Mouse (Mus musculus): ENCODE data around the gene U2af2. TPM values are rescaled to one million over a fixed set of nuclear protein-coding genes. Genes with fewer than 3 reads are reported as not detected.
"Not testable (repeated sequence)": the region's sequence is repeated elsewhere in the genome, so short reads cannot be mapped to it uniquely, and the experiment has no call there.

Gene U2af2
- 182 and 189 TPM in 2 replicates for polyA plus RNA-seq (2016; fragmentation: Nextera tagmentation; extraction: Ambion mirVana)

DNA sequence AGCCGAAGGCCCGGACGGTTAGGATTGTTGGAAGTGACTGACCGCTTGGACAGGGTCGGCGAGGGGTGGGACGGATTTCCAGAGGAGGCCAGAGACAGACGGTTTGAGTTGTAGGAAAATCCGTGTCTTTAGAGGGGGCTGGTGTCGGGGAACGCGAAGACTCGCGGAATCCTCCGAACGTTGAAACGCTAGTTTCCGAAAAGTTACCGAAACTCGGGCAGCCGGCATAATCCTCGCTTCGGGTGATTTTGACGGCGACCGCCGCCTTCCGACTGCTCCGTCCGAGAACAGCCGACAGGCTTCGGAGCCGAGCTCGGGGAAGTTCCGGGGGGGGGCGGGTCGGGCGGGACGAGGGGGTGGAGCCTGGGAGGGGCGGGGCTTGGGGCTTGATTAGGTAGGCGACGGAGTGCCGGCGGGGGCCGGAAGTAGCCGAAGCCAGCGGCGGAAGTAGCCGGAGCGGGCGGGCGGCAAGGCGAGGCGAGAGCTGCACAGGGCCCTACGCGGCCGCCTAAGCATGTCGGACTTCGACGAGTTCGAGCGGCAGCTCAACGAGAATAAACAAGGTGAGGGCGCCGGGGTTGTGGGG, at the start of gene U2af2:
Gene U2af2, plus strand, starts transcription at position 370 of the 586 bp plus-strand sequence.
- WGBS: 1% methylated on average over 65 of the region's 65 CpGs
- H3K36me3 ChIP-seq (replicated peaks): peaks cover 26% of the 10 kb centered on the region
- H3K27ac ChIP-seq (replicated peaks): peak within 1 kb of the TSS; percentile 96
- peaks cover 40% of the 10 kb centered on the region for H3K4me1 ChIP-seq
- peak; percentile 97 for DNase-seq (ENCODE audit: low spot score)
- 0 out of 2 replicates have a peak, but pooled peaks cover 2% of the 10 kb centered on the region for H3K9me3 ChIP-seq
- peak within 1 kb of the TSS; percentile 67 for H3K4me3 ChIP-seq
- peaks cover 24% of the 10 kb centered on the region for H3K27me3 ChIP-seq (replicated peaks; ENCODE audit: low read depth, poor library complexity, severe bottlenecking)

DNA sequence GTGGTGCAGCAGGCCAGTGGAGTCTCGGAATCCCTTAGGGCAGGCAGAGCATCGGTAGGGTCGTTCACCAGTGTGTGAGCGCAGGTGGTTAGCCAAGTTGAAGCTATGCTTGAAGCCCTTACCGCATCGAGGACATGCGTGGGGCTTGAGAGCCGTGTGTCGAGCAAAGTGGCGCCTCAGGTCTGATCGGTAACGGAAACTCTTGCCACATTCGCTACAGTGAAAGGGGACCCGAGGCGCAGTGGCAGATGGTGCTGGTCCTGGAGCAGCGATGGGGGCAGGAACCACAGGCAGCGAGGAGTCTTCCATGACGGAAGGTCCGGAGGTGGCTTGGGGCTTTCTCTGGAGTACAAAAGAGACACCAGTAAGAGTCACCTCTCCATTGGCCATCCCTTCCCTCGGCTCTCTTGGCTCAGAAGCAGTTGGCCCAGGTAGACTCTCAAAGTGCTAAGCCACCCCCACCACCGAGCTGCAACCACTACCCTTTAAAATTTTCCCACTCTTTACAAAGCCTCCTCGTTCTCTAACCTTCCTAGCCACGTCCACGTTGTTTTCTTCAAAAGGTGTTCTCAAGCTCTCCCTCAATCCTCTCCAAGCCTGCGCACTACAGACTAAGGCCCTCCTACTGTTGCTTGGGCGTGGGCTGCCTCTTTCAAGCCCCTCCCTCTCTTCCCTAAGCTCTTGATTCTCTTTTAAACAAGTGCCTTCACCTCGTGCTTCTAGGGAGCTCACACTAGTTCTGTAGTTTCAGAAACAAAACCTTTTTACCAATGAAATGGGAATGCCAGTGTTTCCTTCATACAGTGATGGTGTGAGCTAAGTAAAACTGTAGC, 49.0 kb upstream of the U2af2 start:
- peak overlapping the region; percentile 76; the same call in 1 of the 2 replicates for H3K4me3 ChIP-seq
- H3K9me3 ChIP-seq: peaks cover 16% of the 10 kb centered on the region; the same call in 1 of the 2 replicates
- peaks cover 11% of the 10 kb centered on the region for H3K4me1 ChIP-seq
- DNase-seq (ENCODE audit: low spot score): no peak
- H3K27ac ChIP-seq (replicated peaks): no peak overlapping the region
- 92% methylated on average over 27 of the region's 27 CpGs for WGBS
- H3K27me3 ChIP-seq (replicated peaks; ENCODE audit: low read depth, poor library complexity, severe bottlenecking): no peaks in the 10 kb centered on the region
- H3K36me3 ChIP-seq (replicated peaks): peaks cover 64% of the 10 kb centered on the region

DNA sequence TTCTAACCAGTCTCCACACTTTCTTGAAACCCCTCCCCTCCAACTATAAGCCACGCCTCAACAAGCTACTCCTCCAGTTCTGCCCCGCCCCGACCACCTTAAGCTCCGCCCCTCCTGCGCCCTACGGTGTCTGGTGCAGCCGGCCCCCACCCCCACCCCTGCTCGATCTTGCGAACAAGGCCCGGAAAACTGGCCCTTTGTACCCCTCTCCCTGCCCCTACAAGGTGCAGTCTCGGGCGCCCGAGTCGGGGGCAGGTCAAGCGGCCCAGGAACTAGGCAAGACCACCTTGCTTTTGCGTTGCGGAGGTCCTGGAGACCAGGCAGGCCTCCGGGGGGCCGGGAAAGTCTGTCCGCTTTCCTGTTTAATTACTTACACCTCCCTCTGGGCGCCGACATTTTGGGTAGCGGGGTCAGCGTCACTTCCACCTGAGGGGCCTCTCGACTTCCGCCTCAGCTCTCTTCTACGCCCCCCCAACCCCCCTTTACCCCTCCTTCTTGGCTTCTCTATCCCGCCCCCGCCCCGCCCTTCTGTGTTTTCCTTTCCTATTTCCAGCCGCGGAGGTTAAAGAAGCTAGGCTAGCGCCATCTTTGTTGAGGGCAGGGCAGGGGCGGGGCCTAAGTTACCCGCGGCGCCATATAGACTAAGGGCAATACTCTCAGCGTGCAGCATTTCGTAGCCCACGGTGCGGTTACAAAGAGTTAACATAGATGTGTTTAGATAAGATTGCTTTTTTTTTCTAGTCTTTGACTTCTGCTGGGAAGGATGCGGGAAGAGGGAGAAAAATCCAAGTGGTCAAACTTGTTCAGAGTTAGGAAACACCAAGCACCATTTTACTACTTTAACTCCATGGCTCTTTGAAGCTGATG, 47.5 kb upstream of the U2af2 start, which contains the start of the genes Zfp524 and Fiz1:
Gene Zfp524, plus strand, starts transcription at position 165 of the 867 bp plus-strand sequence.
Gene Fiz1, minus strand, starts transcription at position 447 of the 867 bp plus-strand sequence.
- Histone ChIP-seq H3K36me3 (replicated peaks) (peaks cover 52% of the 10 kb centered on the region), H3K27ac (replicated peaks) (peak within 1 kb of the TSS; percentile 98), H3K4me1 (peaks cover 15% of the 10 kb centered on the region), H3K4me3 (peak within 1 kb of the TSS; percentile 76), H3K27me3 (replicated peaks; ENCODE audit: low read depth, poor library complexity, severe bottlenecking) (no peaks in the 10 kb centered on the region), H3K9me3 (peaks cover 7% of the 10 kb centered on the region; the same call in 1 of the 2 replicates)
- DNase-seq (ENCODE audit: low spot score): peak; percentile 98
- whole genome bisulfite sequencing: under 1% methylated on average over 42 of the region's 42 CpGs

DNA sequence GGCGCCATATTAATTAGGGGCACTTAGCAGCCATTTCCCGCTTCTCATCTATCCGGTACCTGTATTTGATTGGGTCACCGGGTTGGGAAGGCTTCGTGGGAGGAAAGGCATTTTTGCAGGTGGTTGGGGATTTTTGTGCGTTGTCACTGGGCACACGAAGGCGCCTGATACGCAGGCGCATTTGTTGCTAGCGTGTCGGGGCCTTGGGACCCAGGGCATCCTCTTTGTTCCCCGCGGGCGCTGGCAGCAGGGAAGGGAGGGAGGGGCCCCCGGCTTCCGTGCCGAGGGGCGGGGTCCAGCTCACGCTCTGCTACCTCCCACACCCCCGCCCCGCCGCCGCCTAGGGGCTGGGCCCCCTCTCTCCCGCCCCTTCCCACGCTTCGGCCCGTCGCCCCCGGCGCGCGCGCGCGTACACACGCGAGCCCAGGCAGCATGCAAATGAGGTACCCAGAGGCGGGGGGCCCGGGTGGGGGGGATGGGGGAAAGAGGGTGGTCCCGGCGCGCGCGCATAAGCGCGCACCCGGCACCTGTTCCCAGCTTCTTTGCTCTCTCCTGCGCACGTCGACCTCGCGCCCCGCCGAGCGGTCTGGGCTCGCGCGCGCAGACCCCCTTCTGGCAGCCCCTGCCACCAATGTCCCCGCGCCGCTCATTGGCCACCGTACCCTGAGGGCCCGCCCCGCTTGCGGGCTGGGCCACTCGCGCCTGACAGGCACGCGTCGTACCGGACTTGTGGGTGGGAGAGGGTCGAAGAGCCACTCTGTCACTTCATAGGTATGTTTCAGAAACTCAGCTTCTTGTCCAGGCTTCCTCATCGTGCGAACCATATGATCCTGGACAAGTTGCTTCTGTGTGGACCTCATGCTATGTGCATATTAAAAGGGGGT, 46.6 kb upstream of the U2af2 start, which contains the start of gene Gm44973:
Gene Gm44973, plus strand, starts transcription at position 379 of the 884 bp plus-strand sequence.
- peaks cover 16% of the 10 kb centered on the region for H3K4me1 ChIP-seq
- WGBS: under 1% methylated on average over 76 of the region's 76 CpGs
- peak within 1 kb of the TSS; percentile 98 for H3K27ac ChIP-seq (replicated peaks)
- peaks cover 7% of the 10 kb centered on the region; the same call in 1 of the 2 replicates for H3K9me3 ChIP-seq
- H3K27me3 ChIP-seq (replicated peaks; ENCODE audit: low read depth, poor library complexity, severe bottlenecking): no peaks in the 10 kb centered on the region
- DNase-seq (ENCODE audit: low spot score): peak; percentile 99
- H3K4me3 ChIP-seq: peak within 1 kb of the TSS; percentile 76
- H3K36me3 ChIP-seq (replicated peaks): peaks cover 43% of the 10 kb centered on the region

DNA sequence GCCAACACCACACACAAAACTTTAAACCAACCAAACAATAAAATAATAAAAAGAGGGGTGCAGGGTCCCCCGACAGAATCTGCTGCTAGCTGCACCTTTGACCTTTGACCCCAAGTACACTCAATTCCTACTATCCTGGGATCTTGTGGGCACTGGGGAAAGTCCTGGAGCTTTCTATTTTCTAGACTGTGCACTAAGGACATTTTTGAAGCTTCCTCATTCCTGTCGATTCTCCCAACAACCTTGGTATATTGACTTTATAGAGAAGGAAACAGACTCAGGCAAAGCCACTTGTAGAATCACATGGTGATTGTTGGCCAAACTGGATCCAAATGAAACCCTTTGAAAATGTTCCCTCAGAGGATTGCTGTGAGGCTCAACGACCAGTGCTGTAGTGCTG, 45.9 kb upstream of the U2af2 start:
- H3K27ac ChIP-seq (replicated peaks): peak overlapping the region; percentile 98
- H3K4me1 ChIP-seq: peaks cover 19% of the 10 kb centered on the region
- H3K9me3 ChIP-seq: peaks cover 7% of the 10 kb centered on the region; the same call in 1 of the 2 replicates
- no peaks in the 10 kb centered on the region for H3K27me3 ChIP-seq (replicated peaks; ENCODE audit: low read depth, poor library complexity, severe bottlenecking)
- peak overlapping the region; percentile 76 for H3K4me3 ChIP-seq
- peaks cover 36% of the 10 kb centered on the region for H3K36me3 ChIP-seq (replicated peaks)
- WGBS: 67% methylated on average over 3 of the region's 3 CpGs
- no peak for DNase-seq (ENCODE audit: low spot score)

DNA sequence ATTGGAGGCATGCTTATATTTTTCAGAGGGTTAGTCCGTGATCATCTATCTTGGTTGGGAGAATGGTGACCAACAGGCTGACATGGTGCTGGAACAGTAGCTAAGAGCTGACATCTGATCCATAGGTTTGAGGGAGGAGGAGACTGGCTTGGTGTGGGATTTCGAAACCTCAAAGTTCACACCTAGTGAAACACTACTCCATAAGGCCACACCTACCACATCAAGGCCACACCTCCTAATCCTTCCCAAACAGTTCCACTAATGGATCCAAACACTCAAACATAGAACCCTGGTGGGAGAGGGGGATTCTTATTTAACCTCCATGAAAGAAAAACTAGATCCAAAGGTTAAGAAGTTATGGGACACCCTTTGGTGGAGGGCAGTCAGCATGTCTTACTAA, 45.0 kb upstream of the U2af2 start:
- peaks cover 7% of the 10 kb centered on the region; the same call in 1 of the 2 replicates for H3K9me3 ChIP-seq
- peaks cover 32% of the 10 kb centered on the region for H3K36me3 ChIP-seq (replicated peaks)
- H3K27me3 ChIP-seq (replicated peaks; ENCODE audit: low read depth, poor library complexity, severe bottlenecking): no peaks in the 10 kb centered on the region
- 96% methylated on average over 2 of the region's 2 CpGs for WGBS
- no peak overlapping the region for H3K4me3 ChIP-seq
- peaks cover 28% of the 10 kb centered on the region for H3K4me1 ChIP-seq
- DNase-seq (ENCODE audit: low spot score): no peak
- H3K27ac ChIP-seq (replicated peaks): no peak overlapping the region

DNA sequence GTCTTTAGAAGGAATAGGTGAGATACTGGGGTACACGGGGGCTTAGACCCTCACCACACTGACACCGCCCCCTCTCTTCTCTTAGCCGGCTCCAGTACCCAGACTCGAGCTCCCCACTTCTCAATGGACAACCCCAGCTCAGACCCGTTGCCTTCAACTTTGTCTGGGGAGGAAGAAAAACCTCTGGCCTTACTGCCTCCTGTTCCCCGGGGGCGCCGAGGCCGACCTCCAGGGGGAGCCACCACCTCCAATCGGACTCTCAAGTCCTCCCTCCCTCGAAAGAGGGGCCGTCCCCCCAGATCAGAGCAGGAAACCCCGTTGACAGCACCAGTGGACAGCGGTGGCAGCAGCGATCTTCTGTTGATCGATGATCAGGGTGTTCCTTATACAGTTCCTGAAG, 44.6 kb upstream of the U2af2 start:
- no peak overlapping the region for H3K27ac ChIP-seq (replicated peaks)

DNA sequence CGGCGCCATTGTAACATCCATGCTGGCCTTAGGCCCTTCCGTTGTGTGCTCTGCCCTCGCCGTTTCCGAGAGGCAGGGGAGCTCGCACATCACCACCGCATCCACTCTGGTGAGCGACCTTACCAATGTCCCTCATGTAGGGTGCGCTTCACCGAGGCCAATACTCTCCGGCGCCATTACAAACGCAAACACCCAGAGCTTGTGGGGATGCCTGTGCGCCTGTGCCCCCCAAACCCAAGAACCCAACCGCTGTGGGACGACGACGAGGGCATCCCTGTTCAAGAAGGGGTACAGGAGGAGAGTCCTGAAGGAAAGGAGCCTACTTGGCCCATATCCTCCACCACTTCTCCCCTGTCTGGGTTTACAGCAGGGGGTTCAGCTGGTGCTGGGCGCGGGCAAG, 44.0 kb upstream of the U2af2 start:
- no peak for DNase-seq (ENCODE audit: low spot score)
- Histone ChIP-seq H3K4me1 (peaks cover 33% of the 10 kb centered on the region), H3K27ac (replicated peaks) (no peak overlapping the region), H3K27me3 (replicated peaks; ENCODE audit: low read depth, poor library complexity, severe bottlenecking) (no peaks in the 10 kb centered on the region), H3K9me3 (peaks cover 7% of the 10 kb centered on the region; the same call in 1 of the 2 replicates), H3K36me3 (replicated peaks) (peaks cover 32% of the 10 kb centered on the region), H3K4me3 (no peak overlapping the region; the same call in 1 of the 2 replicates)
- WGBS: 95% methylated on average over 21 of the region's 21 CpGs

More for the DNA sequence above, 44.6 kb upstream of the U2af2 start:
- Histone ChIP-seq H3K36me3 (replicated peaks) (peaks cover 32% of the 10 kb centered on the region), H3K9me3 (peaks cover 7% of the 10 kb centered on the region; the same call in 1 of the 2 replicates), H3K4me3 (no peak overlapping the region), H3K27me3 (replicated peaks; ENCODE audit: low read depth, poor library complexity, severe bottlenecking) (no peaks in the 10 kb centered on the region), H3K4me1 (peaks cover 32% of the 10 kb centered on the region)
- no peak for DNase-seq (ENCODE audit: low spot score)
- WGBS: 92% methylated on average over 16 of the region's 16 CpGs

DNA sequence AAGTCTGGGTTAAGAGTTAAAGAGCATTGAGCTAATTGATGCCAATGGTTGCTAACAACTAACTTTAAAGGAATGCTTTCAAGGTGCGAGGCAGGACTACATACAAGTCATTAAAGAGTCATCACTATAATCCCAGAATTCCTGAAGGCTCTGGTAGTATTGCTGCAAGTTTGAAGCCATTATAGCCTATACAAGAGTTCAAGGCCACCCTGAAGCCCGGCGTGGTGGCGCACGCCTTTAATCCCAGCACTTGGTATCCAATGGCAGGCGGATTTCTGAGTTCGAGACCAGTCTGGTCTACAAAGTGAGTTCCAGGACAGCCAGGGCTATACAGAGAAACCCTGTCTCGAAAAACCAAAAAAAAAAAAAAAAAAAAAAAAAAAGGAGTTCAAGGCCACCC, 42.4 kb upstream of the U2af2 start:
- Histone ChIP-seq H3K36me3 (replicated peaks) (peaks cover 46% of the 10 kb centered on the region), H3K4me3 (peak overlapping the region; percentile 93), H3K4me1 (peaks cover 27% of the 10 kb centered on the region), H3K27ac (replicated peaks) (peak overlapping the region; percentile 98)
- not testable (repeated sequence) for H3K27me3 ChIP-seq (replicated peaks; ENCODE audit: low read depth, poor library complexity, severe bottlenecking); DNase-seq (ENCODE audit: low spot score); H3K9me3 ChIP-seq
- WGBS: 29% methylated on average over 8 of the region's 8 CpGs

DNA sequence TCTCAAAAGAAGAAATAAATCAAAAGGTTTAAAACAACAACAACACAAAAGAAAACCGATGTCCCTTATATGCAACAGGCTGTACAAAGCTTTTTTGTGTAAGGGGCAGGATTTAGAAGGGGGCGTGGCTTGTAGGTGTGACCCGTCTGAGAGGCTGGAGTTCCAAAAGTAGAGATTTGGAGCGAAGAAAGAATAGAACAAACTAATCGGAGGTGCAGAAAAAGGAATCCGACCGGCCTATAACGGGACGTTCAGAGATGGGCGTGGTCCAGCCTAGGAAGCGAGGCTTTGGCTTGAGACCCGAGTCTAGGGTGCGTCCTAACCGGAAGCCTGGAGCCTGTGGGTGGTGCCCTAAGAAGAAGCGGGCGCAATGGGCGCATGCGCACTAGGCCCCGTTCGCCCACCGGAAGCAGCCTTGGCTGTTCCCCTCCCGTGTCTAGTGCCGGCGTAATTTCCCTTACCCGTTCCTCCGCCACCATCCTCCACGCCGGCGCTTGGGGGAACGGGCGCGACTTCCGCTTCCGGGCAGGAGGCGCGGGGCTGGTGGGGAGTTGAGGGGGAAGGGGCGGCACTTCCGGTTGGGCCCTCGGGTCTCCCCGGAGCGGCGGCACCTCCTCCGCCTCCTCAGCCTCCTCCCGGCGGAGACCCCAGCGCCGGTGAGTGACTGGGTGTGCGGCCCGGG, 41.8 kb upstream of the U2af2 start, which contains the start of the genes Zfp865 and Ccdc106:
Gene Zfp865, plus strand, starts transcription at position 377 of the 682 bp plus-strand sequence.
Gene Ccdc106, plus strand, starts transcription at position 554 of the 682 bp plus-strand sequence.
- H3K9me3 ChIP-seq: peaks cover 8% of the 10 kb centered on the region; the same call in 1 of the 2 replicates
- WGBS: under 1% methylated on average over 49 of the region's 49 CpGs
- peak within 1 kb of the TSS; percentile 98 for H3K27ac ChIP-seq (replicated peaks)
- H3K4me1 ChIP-seq: peaks cover 27% of the 10 kb centered on the region
- DNase-seq (ENCODE audit: low spot score): peak; percentile 100
- no peaks in the 10 kb centered on the region for H3K27me3 ChIP-seq (replicated peaks; ENCODE audit: low read depth, poor library complexity, severe bottlenecking)
- H3K36me3 ChIP-seq (replicated peaks): peaks cover 52% of the 10 kb centered on the region
- H3K4me3 ChIP-seq: peak within 1 kb of the TSS; percentile 93
